Mouse (Mus musculus) adrenal gland, postnatal 10 days (tissue): ENCODE measurements around the gene Gm4985. TPM values are rescaled to one million over a fixed set of nuclear protein-coding genes. Genes with fewer than 3 reads are reported as not detected.
"Not testable (repeated sequence)": the region's sequence is repeated elsewhere in the genome, so short reads cannot be mapped to it uniquely, and the experiment has no call there.

ENCODE experiments used
- DNase-seq: peaks from one replicate; pipeline ENCODE4 v3.0.0; 2021; ENCODE audit warnings: mixed read lengths
- long read RNA-seq, 2 experiments: library from polyadenylated mRNA; stranded (forward); transcript quantifications; one replicate each; pipeline ENCODE4 v2.0.0; 2021
- microRNA-seq: library from miRNA; unstranded; fragments of <30 nt; microRNA quantifications from one replicate; pipeline ENCODE4 v1.2.0, GENCODE M21; 2021
- total RNA-seq, 2 experiments: library from RNA; stranded (reverse); gene quantifications; 2 replicates each; pipeline ENCODE4 v1.2.3; 2021

Gene Gm4985
- not detected for total RNA-seq
- long read RNA-seq, experiment 1 = 0 reads
- long read RNA-seq, experiment 2 = 0 reads

GRCm38 (mm10) chrX:23958834-23959233 lies at the start of gene Gm4985:
Gene Gm4985, minus strand, starts transcription at chrX:23958934.
- DNase-seq = not testable (repeated sequence)

GRCm38 (mm10) chrX:23954161-23954560 lies 4.6 kb downstream of the Gm4985 start:
- DNase-seq = no peak

Small RNA genes lying within 50 kb of the gene (microRNA-seq; reads per million reads assigned to microRNA genes)
- gene Gm25299 = not detected

Other genes with a start within 250 kb of the Gm4985 start
- not detected for gene Gm4907, start 76.4 kb downstream of the Gm4985 start, total RNA-seq